Mouse (Mus musculus): ENCODE results near the gene Gm49388.

- TF ChIP-seq CTCF (conservative IDR thresholded peaks at IDR 0.05; ENCODE audit: insufficient read depth, insufficient read length, low read depth, low read length): no peak
- no peak for TF ChIP-seq POLR2A (IDR thresholded peaks at IDR 0.05; ENCODE audit: low read depth, low read length)
Observed at GRCm38 (mm10) chr7:127797076-127797845, 11.9 kb downstream of the Gm49388 start.
